In the genomic region with DNA sequence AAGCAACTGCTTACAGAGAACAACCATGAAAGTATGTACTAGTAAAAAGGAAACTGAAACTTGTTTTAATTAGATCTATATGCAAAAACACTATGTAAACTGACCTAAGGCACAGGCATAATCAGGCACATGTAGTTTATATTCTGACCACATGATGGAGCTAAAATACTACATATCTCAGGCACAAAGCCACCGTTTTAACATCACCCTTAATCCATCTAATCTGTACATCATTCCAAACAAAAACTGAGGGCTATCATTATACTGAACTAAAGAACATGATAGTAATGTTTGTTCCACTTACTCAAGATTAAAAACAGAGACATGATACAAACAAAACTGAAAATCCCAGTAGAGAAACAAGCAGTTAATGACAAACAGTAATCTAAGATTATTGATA, we compare ENCODE assay signal across 10 mouse cellular contexts. TPM values are rescaled to one million over a fixed set of nuclear protein-coding genes. Genes with fewer than 3 reads are reported as not detected.
DNase-seq lines count a peak whose midpoint lies in the region; ATAC-seq and TF ChIP-seq lines count a peak whose summit lies in the region.
"Had no signal": no experiment of that assay in that cellular context is flagged by ENCODE, and none has a peak within 500 bp of the region (broad histone marks: within the 10 kb centered on the region; RNA-seq: fewer than 3 reads in every experiment).

No protein-coding gene starts in this region.

- no peaks in the 10 kb centered on the region for H3K9me3 ChIP-seq in forebrain, embryonic 11.5 days (ENCODE audit: control insufficient read depth, low read length)
- H3K9me3 ChIP-seq in forebrain, embryonic 12.5 days, result no peaks in the 10 kb centered on the region
- no peaks in the 10 kb centered on the region for H3K9me3 ChIP-seq in liver, embryonic 14.5 days (ENCODE audit: control insufficient read depth, low read length)
- H3K9me3 ChIP-seq in liver, embryonic 11.5 days (ENCODE audit: control insufficient read depth, low read length), result no peaks in the 10 kb centered on the region
- H3K9me3 ChIP-seq in midbrain, embryonic 13.5 days, result no peaks in the 10 kb centered on the region
- H3K9me3 ChIP-seq: hindbrain, embryonic 15.5 days; neural tube, embryonic 13.5 days had no signal

- H3K9ac ChIP-seq in forebrain, embryonic 11.5 days (ENCODE audit: low read length), result no peak overlapping the region
- H3K9ac ChIP-seq in forebrain, embryonic 12.5 days, result no peak overlapping the region
- no peak overlapping the region for H3K9ac ChIP-seq in liver, embryonic 14.5 days (replicated peaks)
- H3K9ac ChIP-seq in liver, embryonic 11.5 days (ENCODE audit: low read depth, low read length), result no peak overlapping the region
- no peak overlapping the region for H3K9ac ChIP-seq in midbrain, embryonic 13.5 days (replicated peaks)
- H3K9ac ChIP-seq: hindbrain, embryonic 15.5 days; neural tube, embryonic 13.5 days had no signal

- H3K27ac ChIP-seq in forebrain, embryonic 11.5 days (ENCODE audit: low read depth, low read length), result no peak overlapping the region
- no peak overlapping the region for H3K27ac ChIP-seq in forebrain, embryonic 12.5 days
- no peak overlapping the region for H3K27ac ChIP-seq in liver, embryonic 14.5 days
- H3K27ac ChIP-seq in liver, embryonic 11.5 days (ENCODE audit: low read depth, low read length), result no peak overlapping the region
- no peak overlapping the region for H3K27ac ChIP-seq in midbrain, embryonic 13.5 days
- H3K27ac ChIP-seq: hindbrain, embryonic 15.5 days; neural tube, embryonic 13.5 days had no signal

- peak; percentile 63; the same call in 1 of the 2 replicates for TF ChIP-seq CTCF in liver, embryonic 14.5 days (IDR thresholded peaks at IDR 0.05; ENCODE audit: low read depth)

- ATAC-seq in forebrain, embryonic 11.5 days (replicated peaks; ENCODE audit: low FRiP score), result 0 out of 2 replicates have a peak, but pooled peaks have one; percentile 64
- ATAC-seq in forebrain, embryonic 12.5 days (ENCODE audit: low FRiP score), result no peak
- no peak for ATAC-seq in liver, embryonic 14.5 days (ENCODE audit: insufficient read depth)
- no peak for ATAC-seq in liver, embryonic 11.5 days (replicated peaks; ENCODE audit: low FRiP score)
- peak; percentile 30; the same call in 1 of the 2 replicates for ATAC-seq in midbrain, embryonic 13.5 days

- H3K36me3 ChIP-seq in forebrain, embryonic 11.5 days (ENCODE audit: control insufficient read depth, insufficient read depth, low read length), result peaks cover 3% of the 10 kb centered on the region; the same call in 1 of the 2 replicates
- H3K36me3 ChIP-seq in forebrain, embryonic 12.5 days (replicated peaks), result peaks cover 3% of the 10 kb centered on the region; the same call in 1 of the 2 replicates
- peaks cover 16% of the 10 kb centered on the region for H3K36me3 ChIP-seq in liver, embryonic 14.5 days (replicated peaks; ENCODE audit: control insufficient read depth, insufficient read depth, low read depth)
- peaks cover 16% of the 10 kb centered on the region for H3K36me3 ChIP-seq in liver, embryonic 11.5 days (ENCODE audit: control insufficient read depth, insufficient read depth, low read length)
- H3K36me3 ChIP-seq in midbrain, embryonic 13.5 days, result 0 out of 2 replicates have a peak, but pooled peaks cover 9% of the 10 kb centered on the region
- H3K36me3 ChIP-seq: hindbrain, embryonic 15.5 days had no signal

- no peak overlapping the region for H3K4me3 ChIP-seq in forebrain, embryonic 11.5 days (ENCODE audit: low read depth, low read length)
- H3K4me3 ChIP-seq in forebrain, embryonic 12.5 days (replicated peaks), result no peak overlapping the region
- H3K4me3 ChIP-seq in liver, embryonic 14.5 days (ENCODE audit: insufficient read depth in 1 of 2, low read depth in 2 of 2, low read length in 2 of 2), result no peak overlapping the region
- H3K4me3 ChIP-seq in liver, embryonic 11.5 days (ENCODE audit: low read depth, low read length), result no peak overlapping the region
- H3K4me3 ChIP-seq in midbrain, embryonic 13.5 days (replicated peaks), result no peak overlapping the region
- H3K4me3 ChIP-seq: hindbrain, embryonic 15.5 days; neural tube, embryonic 13.5 days had no signal

- H3K27me3 ChIP-seq in forebrain, embryonic 11.5 days (ENCODE audit: control insufficient read depth, insufficient read depth, low read length), result no peaks in the 10 kb centered on the region
- no peaks in the 10 kb centered on the region for H3K27me3 ChIP-seq in forebrain, embryonic 12.5 days
- H3K27me3 ChIP-seq in liver, embryonic 14.5 days (ENCODE audit: control insufficient read depth, insufficient read depth, low read length), result no peaks in the 10 kb centered on the region
- no peaks in the 10 kb centered on the region for H3K27me3 ChIP-seq in liver, embryonic 11.5 days (replicated peaks; ENCODE audit: control insufficient read depth, insufficient read depth, low read length)
- no peaks in the 10 kb centered on the region for H3K27me3 ChIP-seq in midbrain, embryonic 13.5 days
- H3K27me3 ChIP-seq: hindbrain, embryonic 15.5 days; neural tube, embryonic 13.5 days had no signal

- WGBS in forebrain, embryonic 11.5 days, result 22% methylated on average over 1 of the region's 1 CpGs
- 5% methylated on average over 1 of the region's 1 CpGs for WGBS in forebrain, embryonic 12.5 days
- 3% methylated on average over 1 of the region's 1 CpGs for WGBS in liver, embryonic 14.5 days (ENCODE audit: insufficient replicate concordance)
- 14% methylated on average over 1 of the region's 1 CpGs for WGBS in liver, embryonic 11.5 days
- 2% methylated on average over 1 of the region's 1 CpGs for WGBS in midbrain, embryonic 13.5 days

- DNase-seq in forebrain, embryonic 11.5 days (ENCODE audit: low spot score), result no peak
- DNase-seq in liver, embryonic 14.5 days (ENCODE audit: low read depth in 3 of 3, low spot score in 3 of 3), result peak; percentile 12 to 42 (median 19)
- no peak for DNase-seq in liver, embryonic 11.5 days (ENCODE audit: low spot score)
- peak; percentile 57 for DNase-seq in embryo, embryonic 11 days
- DNase-seq in adrenal gland, adult 18-20 months (ENCODE audit: low spot score in 2 of 2), result no peak
- no peak for DNase-seq in right cerebral cortex, adult 18-20 months

- H3K4me1 ChIP-seq in forebrain, embryonic 11.5 days (replicated peaks; ENCODE audit: control insufficient read depth, insufficient read depth, low read length), result no peaks in the 10 kb centered on the region
- H3K4me1 ChIP-seq in forebrain, embryonic 12.5 days, result no peaks in the 10 kb centered on the region
- H3K4me1 ChIP-seq in liver, embryonic 14.5 days (replicated peaks; ENCODE audit: control insufficient read depth in 2 of 2, insufficient read depth in 2 of 2, low read length in 1 of 2), result no peaks in the 10 kb centered on the region
- H3K4me1 ChIP-seq in liver, embryonic 11.5 days (replicated peaks; ENCODE audit: control insufficient read depth, insufficient read depth, low read length), result no peaks in the 10 kb centered on the region; the same call in 1 of the 2 replicates
- H3K4me1 ChIP-seq in midbrain, embryonic 13.5 days (replicated peaks), result peaks cover 3% of the 10 kb centered on the region; the same call in 1 of the 2 replicates
- H3K4me1 ChIP-seq: hindbrain, embryonic 15.5 days had no signal

- no peak for TF ChIP-seq EP300 in liver, embryonic 14.5 days (IDR thresholded peaks at IDR 0.05; ENCODE audit: low read depth)

- no peak overlapping the region for H3K4me2 ChIP-seq in forebrain, embryonic 11.5 days (ENCODE audit: low read depth, low read length, severe bottlenecking)
- no peak overlapping the region for H3K4me2 ChIP-seq in forebrain, embryonic 12.5 days
- no peak overlapping the region for H3K4me2 ChIP-seq in liver, embryonic 14.5 days (ENCODE audit: low read depth)
- no peak overlapping the region for H3K4me2 ChIP-seq in liver, embryonic 11.5 days
- no peak overlapping the region for H3K4me2 ChIP-seq in midbrain, embryonic 13.5 days (replicated peaks)
- H3K4me2 ChIP-seq: hindbrain, embryonic 15.5 days; neural tube, embryonic 13.5 days had no signal

RNA-seq across cellular contexts. Expression of a gene that starts 28.5 kb away (rescaled TPM):
- 120 and 132 TPM in 2 replicates for polyA plus RNA-seq in forebrain, embryonic 11.5 days (2014; fragmentation: Nextera tagmentation; extraction: Ambion mirVana)
- polyA plus RNA-seq in forebrain, embryonic 12.5 days (2016; fragmentation: Nextera tagmentation; extraction: Ambion mirVana), result 124 and 135 TPM in 2 replicates
- polyA plus RNA-seq in liver, embryonic 14.5 days (2012; rRNA removed), result 8.3 and 19.2 TPM in 2 replicates
- 36.2 and 38.2 TPM in 2 replicates for polyA plus RNA-seq in liver, embryonic 14.5 days (2014; fragmentation: Nextera tagmentation; extraction: Ambion mirVana)
- 76.1 and 79.0 TPM in 2 replicates for polyA plus RNA-seq in liver, embryonic 11.5 days (2014; fragmentation: Nextera tagmentation; extraction: Ambion mirVana)
- polyA plus RNA-seq in midbrain, embryonic 13.5 days (2015; fragmentation: Nextera tagmentation; extraction: Ambion mirVana), result 113 and 116 TPM in 2 replicates
- total RNA-seq in adrenal gland, adult 18-20 months (2021), result 10 to 100 TPM; 93.7 to 98.4 TPM

Comparison
In these comparisons a context has a peak if more than half of its experiments do, and no peak if none do; other contexts are left out.
1. ATAC-seq: peak in forebrain, embryonic 11.5 days (single experiment) and midbrain, embryonic 13.5 days (single experiment); none in forebrain, embryonic 12.5 days (single experiment), liver, embryonic 14.5 days (single experiment) and liver, embryonic 11.5 days (single experiment).
2. DNase-seq: peak in liver, embryonic 14.5 days (3 of 3) and embryo, embryonic 11 days (single experiment); none in forebrain, embryonic 11.5 days (single experiment), liver, embryonic 11.5 days (single experiment), adrenal gland, adult 18-20 months (0 of 2) and right cerebral cortex, adult 18-20 months (single experiment).